Mouse (Mus musculus) lung, postnatal 10 days (tissue): ENCODE results near the gene Acat2.
"Not testable (repeated sequence)": the region's sequence is repeated elsewhere in the genome, so short reads cannot be mapped to it uniquely, and the experiment has no call there.

Experiments
- DNase-seq: peaks from one replicate; pipeline ENCODE4 v3.0.0; 2021

Gene Acat2

GRCm38 (mm10) chr17:12904349-12904748, 56.2 kb downstream of the Acat2 start:
- no peak for DNase-seq

- DNase-seq: peak; percentile 44
Observed at GRCm38 (mm10) chr17:12903372-12904333, 56.9 kb downstream of the Acat2 start.

- no peak for DNase-seq
Observed at GRCm38 (mm10) chr17:12902291-12902690, 58.3 kb downstream of the Acat2 start.

- not testable (repeated sequence) for DNase-seq
Observed at GRCm38 (mm10) chr17:12898607-12899006, 61.9 kb downstream of the Acat2 start.

GRCm38 (mm10) chr17:12897674-12898073, 62.9 kb downstream of the Acat2 start:
- no peak for DNase-seq
